Mouse (Mus musculus): ENCODE measurements around the gene Mcpt4.
"Not testable (repeated sequence)": the region's sequence is repeated elsewhere in the genome, so short reads cannot be mapped to it uniquely, and the experiment has no call there.

Gene Mcpt4

DNA sequence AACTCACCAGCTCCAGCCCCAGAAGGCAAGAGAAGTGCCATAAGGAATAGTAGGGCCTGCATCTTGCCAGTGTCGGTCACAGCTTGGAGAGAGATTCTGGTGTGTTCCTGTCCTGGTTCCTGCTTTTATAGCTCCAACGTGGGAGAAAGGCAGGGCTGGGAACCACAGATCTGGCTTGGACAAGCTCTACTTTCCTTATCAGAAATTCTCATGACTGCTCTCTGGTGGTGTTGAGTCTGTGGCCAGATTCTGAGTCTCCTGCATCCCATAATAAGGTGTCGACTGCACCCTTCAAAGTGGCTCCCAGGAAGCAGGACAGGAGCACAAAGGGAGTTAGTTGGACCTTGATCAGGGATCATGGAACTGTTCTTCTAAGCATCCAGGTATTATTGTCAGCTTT lies at the start of gene Mcpt4:
Gene Mcpt4, minus strand, starts transcription at position 101 of the 400 bp plus-strand sequence.
- DNase-seq (ENCODE audit: low spot score), result not testable (repeated sequence)

- DNase-seq (ENCODE audit: low spot score), result no peak
Measured at GRCm38 (mm10) chr14:56105447-56106180, 43.5 kb upstream of the Mcpt4 start.

- DNase-seq (ENCODE audit: low spot score), result no peak
Measured at GRCm38 (mm10) chr14:56105016-56105415, 42.9 kb upstream of the Mcpt4 start.

GRCm38 (mm10) chr14:56103452-56103851 lies 41.3 kb upstream of the Mcpt4 start:
- DNase-seq (ENCODE audit: low spot score), result no peak

DNA sequence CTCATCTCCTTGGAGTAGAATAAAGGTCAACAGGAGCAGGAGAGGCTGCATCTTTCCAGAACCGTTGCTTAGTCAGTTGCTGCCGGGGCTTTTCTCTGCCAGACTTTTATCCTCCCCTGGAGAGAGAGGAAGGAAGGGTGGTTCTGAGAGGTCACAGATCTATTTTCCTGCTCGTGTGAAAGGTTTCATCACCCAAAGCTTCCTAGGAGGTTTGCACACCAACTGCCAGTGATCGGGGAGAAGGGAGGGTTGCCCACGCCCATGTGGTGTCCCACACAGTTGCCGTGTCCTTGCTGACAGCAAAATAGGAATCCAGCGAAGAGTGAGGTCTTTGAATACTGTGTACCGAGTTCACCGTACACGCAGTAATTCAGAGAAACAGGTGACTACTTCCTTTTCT lies 40.3 kb upstream of the Mcpt4 start, which contains the start of gene Ctsg:
Gene Ctsg, minus strand, starts transcription at position 189 of the 400 bp plus-strand sequence.
- DNase-seq (ENCODE audit: low spot score), result no peak

DNA sequence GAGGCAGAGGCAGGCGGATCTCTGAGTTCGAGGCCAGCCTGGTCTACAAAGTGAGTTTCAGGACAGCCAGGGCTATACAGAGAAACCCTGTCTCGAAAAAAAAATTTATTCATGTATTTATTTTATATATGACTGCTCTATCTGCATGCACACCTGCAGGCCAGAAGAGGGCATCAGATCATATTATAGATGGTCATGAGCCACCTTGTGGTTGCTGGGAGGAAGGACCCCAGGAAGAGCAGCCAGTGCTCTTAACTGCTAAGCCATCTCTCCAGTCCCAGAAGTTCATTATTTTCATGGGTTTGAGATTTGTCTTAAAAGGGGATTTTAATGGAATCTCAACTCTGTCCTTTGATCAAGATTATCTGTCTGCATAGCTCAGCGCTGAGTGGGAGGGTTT lies 36.8 kb upstream of the Mcpt4 start:
- peak; percentile 15 for DNase-seq (ENCODE audit: low spot score)

DNA sequence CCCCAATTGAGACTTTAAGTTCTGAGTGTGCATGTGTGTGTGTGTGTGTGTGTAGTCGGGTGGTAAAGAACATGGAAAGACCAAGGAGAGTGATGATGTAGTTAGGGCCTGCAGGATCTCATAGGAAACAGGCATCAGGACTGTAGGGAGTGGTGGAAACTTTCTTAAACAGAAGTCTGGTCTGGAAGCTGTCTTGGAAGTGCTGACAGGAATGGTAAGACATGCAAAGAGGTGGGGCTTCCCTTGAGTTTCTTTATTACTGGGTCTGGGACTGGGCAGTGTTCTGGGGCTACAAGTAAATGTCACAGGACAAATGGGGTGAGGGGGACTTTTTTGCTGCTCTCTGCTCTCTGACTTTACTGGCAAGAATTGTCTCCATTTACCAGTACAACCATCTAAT lies 35.5 kb upstream of the Mcpt4 start:
- DNase-seq (ENCODE audit: low spot score), result no peak

GRCm38 (mm10) chr14:56093353-56093752 lies 31.2 kb upstream of the Mcpt4 start:
- no peak for DNase-seq (ENCODE audit: low spot score)

DNA sequence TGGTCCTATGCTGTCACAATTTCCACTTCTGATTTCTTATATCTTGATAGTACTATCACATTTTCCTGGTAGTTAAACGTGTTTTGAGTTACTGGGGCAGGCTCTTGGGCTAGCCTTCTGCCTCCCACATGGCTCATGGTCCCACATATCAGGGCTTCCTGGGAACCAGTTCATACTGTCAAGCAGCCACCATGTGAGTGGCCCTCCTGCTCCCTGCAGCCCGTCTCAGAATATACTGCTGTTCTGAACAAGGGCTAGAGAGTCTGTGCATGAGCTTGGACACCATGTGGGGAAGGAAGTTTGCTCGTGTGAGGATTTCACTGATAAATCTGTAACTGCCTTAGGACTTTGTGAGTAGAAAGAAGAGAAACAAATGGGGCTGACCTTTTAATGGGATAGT lies 24.6 kb upstream of the Mcpt4 start:
- DNase-seq (ENCODE audit: low spot score), result no peak

- no peak for DNase-seq (ENCODE audit: low spot score)
Measured at GRCm38 (mm10) chr14:56085167-56085566, 23.1 kb upstream of the Mcpt4 start, which contains the start of gene Mcpt8. Gene Mcpt8 (minus strand): TSS chr14:56085273.

DNA sequence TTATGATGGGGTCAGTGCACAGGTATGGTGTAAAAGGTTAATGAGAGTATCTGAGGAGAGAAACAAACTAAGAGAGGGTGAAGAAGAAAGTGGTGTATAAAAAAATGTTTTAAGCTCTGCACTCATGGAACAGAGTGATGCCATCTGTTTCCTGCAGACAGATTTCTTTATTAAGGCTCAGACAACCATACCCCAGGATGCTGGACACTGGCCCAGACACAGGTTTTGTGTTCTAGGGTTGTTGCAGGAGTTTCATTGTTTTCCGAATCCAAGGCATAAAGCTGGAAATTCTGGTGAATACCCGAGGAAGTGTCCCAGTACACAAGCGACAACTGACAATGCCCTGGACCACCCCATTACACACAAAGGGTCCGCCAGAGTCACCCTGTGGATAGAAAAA lies 19.9 kb upstream of the Mcpt4 start:
- DNase-seq (ENCODE audit: low spot score), result no peak

- DNase-seq (ENCODE audit: low spot score), result no peak
Measured at GRCm38 (mm10) chr14:56057722-56058121, 4.4 kb downstream of the Mcpt4 start.

GRCm38 (mm10) chr14:56055408-56055807 lies 6.7 kb downstream of the Mcpt4 start:
- no peak for DNase-seq (ENCODE audit: low spot score)

DNA sequence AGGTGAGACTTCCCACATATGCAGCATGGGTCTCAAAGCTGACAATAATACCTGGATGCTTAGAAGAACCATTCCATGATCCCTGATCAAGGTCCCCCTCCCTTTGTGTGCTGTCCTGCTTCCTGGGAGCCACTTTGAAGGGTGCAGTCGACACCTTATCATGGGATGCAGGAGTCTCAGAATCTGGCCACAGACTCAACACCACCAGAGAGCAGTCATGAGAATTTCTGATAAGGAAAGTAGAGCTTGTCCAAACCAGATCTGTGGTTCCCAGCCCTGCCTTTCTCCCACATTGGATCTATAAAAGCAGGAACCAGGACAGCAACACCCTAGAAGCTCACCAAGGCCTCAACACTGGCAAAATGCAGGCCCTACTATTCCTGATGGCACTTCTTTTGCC lies 20.3 kb downstream of the Mcpt4 start, which contains the start of gene Mcpt2:
Gene Mcpt2, plus strand, starts transcription at position 250 of the 400 bp plus-strand sequence.
- not testable (repeated sequence) for DNase-seq (ENCODE audit: low spot score)

GRCm38 (mm10) chr14:56034433-56034832 lies 27.7 kb downstream of the Mcpt4 start:
- DNase-seq (ENCODE audit: low spot score), result peak; percentile 47

DNA sequence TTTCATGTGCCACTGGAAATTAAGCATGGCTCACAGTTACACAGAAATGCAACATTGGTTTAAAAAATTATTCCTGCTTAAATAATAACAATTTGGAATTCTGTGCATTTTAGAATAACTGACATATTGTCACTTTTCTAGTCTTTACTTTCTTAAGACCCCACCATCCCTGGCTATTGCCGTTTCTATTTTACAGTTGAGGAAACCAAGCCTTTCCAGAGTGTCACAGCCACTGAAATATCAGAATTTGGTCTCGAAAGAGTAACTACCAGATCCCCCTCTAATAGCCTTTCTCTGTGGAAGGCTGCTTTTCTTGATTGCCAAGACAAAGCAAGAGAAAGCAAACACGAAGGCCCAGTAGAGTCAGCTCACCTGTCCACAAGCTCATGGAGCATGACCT lies 31.7 kb downstream of the Mcpt4 start, which contains the start of gene Mcpt9:
Gene Mcpt9, minus strand, starts transcription at position 101 of the 400 bp plus-strand sequence.
- not testable (repeated sequence) for DNase-seq (ENCODE audit: low spot score)

DNA sequence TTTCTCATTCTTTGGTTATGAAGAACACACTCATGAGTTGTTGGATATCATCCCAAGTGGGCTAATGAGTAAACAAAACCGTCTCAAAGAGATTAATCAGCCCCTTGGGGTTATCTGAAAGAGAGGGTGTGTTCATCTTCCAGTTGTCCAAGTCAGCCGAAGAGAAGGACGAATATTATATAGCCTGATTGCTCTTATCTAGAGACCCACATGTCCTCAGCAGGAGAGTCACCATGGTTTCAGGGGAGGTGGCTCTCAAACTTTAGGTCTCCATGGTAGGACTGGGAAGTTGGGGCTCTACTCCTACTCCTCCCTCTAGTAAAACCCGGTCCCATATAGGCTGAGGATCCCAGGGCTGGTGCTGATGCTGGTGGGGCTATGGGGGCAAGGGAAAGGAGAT lies 40.8 kb downstream of the Mcpt4 start:
- not testable (repeated sequence) for DNase-seq (ENCODE audit: low spot score)

DNA sequence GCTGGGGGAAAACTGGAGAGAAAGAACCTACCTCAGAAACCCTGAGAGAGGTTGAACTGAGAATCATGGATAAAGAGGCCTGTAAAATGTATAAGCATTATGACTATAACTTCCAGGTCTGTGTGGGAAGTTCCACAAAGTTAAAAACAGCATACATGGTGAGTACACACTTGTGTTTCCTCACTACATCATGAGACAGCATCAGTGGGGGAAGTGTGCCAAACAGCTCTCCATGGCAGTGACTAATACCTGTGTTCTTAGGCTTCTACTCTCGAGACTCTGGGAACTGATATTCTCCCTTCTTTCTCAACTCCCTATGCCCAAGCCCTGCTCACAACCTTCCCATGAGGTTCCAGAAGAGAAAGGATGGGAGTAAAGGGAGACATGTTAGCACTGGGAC lies 42.7 kb downstream of the Mcpt4 start:
- DNase-seq (ENCODE audit: low spot score), result no peak

- not testable (repeated sequence) for DNase-seq (ENCODE audit: low spot score)
Measured at GRCm38 (mm10) chr14:56017671-56018070, 44.4 kb downstream of the Mcpt4 start, which contains the start of gene Mcpt1. Gene Mcpt1 (plus strand): TSS chr14:56017971.

GRCm38 (mm10) chr14:56013924-56014323 lies 48.2 kb downstream of the Mcpt4 start:
- no peak for DNase-seq (ENCODE audit: low spot score)

DNA sequence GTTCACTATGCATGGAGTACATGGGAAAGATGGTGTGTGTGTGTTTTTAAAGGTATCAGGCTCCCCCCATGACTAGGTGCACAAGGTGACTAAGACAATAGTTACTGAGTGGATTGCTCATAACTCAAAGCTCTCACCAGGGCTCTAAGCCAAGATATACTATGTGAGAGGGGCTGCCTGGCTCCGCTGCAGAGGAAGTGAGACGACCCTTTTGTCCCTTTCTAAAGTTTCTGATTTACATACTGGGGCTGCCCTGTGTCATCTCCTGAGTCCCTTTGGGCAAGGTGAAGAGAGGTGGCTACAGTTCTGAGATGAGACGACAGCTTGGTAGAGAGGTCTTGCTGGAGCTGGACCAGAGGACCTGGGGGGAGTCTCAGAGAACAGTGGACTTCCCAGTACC lies 49.0 kb downstream of the Mcpt4 start:
- no peak for DNase-seq (ENCODE audit: low spot score)

Data from urinary bladder, postnatal 14 days (tissue).